Mouse (Mus musculus): ENCODE data around the gene Gm49711. TPM values are rescaled to one million over a fixed set of nuclear protein-coding genes. Genes with fewer than 3 reads are reported as not detected.
A peak's percentile ranks its signal among the peaks of the same experiment; 100 is the strongest.

The Gm49711 gene
- not detected for total RNA-seq (2021)
- long read RNA-seq, experiment 1, partial matches to known transcripts, result 0 of 3 reads
- long read RNA-seq, experiment 1, other reads (novel, unspliced or antisense), result 3 of 3 reads
- long read RNA-seq, experiment 2, partial matches to known transcripts, result 0 of 1 reads
- long read RNA-seq, experiment 2, other reads (novel, unspliced or antisense), result 1 of 1 reads

GRCm38 (mm10) chr16:92057852-92058643, at the start of gene Gm49711, which contains the start of the genes Mrps6 and Slc5a3:
Gene Gm49711 (plus strand): TSS chr16:92058316.
Gene Mrps6 (plus strand): TSS chr16:92058270.
Gene Slc5a3 (plus strand): TSS chr16:92058322.
- peak; percentile 80 to 89 for DNase-seq (ENCODE audit: low spot score in 2 of 2)

- no peak for DNase-seq (ENCODE audit: low spot score in 2 of 2)
These were observed 48.5 kb upstream of the Gm49711 start for GRCm38 (mm10) chr16:92009586-92009985.

DNA sequence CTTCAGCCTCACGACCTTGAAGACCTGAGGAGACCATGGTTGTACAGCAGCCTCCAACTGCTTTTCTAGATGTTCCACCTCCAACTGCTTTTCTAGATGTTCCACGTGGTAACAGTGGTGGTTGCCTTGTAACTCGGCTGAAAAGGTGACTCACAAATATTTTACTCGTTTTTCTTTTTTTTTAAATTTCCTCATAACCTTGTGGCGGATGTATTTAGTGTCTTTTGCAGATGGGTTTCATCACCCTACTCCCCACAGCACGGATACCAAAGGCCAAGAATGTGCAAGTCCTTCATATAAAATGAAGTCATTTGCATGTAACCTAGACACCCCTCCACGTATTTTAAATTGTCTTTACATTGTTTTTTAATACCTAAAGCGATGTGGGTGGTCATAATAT, 41.3 kb upstream of the Gm49711 start:
- no peak for DNase-seq (ENCODE audit: low spot score in 2 of 2)

DNA sequence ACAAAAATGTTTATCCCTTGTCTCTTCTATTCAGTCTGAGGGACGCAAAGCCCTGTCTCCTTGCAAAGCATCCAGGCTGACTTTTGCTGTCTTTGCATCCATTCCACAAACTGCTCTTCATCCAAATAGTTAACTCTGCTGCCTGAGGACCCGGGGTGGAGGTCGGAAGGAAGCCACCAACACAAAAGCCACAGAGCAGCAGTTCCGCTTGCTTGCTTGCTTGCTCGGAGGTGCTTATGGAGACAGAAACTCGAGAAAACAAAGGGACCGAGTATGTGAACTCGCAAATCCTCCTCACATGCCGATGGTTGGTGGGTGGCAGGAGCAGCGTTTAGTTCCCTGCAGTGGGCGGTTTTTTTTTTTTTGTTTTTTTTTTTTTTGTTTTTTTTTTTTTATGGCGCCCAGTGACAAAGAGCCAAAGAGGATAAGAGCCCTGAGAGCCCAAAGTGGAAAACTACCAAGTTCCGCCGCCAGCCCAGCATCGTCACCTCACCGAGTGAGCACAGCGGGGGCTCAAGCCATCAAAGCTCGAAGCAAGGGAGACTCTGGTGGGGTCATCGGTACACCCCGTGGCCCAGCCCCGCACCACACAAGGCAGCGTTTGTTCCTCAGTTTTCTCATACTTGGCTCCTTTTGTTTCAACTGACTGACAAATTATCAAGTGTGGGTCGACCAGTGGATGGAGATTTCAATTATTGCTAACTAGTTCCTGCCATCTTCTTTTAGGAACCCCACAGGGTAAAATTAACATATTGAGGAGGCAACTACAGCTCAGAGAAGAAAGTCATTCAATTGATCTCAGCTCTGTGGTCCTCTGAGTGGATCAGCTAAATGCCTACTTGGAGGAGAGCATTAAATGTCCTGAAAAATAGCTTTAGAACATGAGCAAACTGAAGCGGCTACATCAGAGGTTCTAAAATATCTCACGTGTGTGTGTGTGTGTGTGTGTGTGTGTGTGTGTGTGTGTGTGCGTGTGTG, 38.7 kb upstream of the Gm49711 start:
- DNase-seq (ENCODE audit: low spot score in 2 of 2), result peak; percentile 15 to 25

DNA sequence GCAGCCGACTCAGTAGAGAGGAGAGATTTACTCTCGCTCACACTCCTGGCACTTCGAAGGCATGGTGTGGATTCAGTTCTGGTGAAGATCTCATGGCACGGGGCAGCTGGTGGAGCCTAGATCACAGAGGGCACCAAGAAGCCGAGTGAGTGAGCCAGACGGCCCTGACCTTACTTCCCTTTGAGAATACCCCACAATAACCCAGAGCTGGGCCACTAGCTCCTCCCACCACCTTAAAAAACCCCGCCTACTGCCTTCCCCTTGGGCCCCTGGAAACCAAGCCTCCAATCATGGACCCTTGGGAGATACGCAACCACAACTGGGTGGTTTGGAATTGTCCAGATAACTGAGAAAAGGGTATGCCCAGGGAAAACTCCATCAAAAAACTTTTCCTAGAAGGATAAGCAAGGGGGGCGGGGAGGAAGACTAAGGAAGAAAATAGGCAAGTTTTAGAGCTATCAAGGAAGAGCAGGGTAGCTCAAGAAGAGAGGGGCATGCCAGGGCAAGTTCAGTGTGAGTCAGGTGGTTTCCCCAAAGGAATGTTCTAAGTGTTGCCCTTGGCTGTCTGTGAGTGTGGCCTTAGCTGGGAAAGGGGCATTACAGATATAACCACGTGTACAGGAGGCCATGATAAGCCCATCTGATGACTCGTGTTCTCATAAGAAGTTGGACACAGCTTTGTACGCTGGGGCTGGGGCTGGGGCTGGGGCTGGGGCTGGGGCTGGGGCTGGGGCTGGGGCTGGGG, 36.3 kb upstream of the Gm49711 start:
- no peak for DNase-seq (ENCODE audit: low spot score in 2 of 2)

- DNase-seq (ENCODE audit: low spot score in 2 of 2), result no peak
These were observed 35.4 kb upstream of the Gm49711 start for GRCm38 (mm10) chr16:92022494-92023283.

- no peak for DNase-seq (ENCODE audit: low spot score in 2 of 2)
These were observed 24.8 kb upstream of the Gm49711 start for GRCm38 (mm10) chr16:92033286-92033685.

DNA sequence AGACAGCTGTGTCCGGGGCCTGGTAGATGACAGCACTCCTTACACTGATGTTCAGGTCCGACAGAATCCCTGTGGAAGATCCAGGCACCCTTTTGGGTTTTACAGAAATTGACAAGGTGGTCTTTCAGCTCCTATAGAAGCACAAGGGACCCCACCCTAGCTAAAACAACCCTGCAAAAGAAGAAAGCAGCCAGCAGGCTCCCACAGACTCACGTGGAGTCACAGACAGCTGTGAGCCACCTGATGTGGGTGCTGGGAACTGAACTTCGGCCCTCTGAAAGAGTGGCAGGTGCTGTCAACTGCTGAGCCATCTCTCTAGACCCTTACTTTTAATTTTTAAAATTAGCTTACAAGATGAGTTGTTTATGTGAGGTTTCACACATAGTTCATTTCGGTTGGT, 23.4 kb upstream of the Gm49711 start:
- no peak for DNase-seq (ENCODE audit: low spot score in 2 of 2)

GRCm38 (mm10) chr16:92036701-92037100, 21.4 kb upstream of the Gm49711 start:
- DNase-seq (ENCODE audit: low spot score in 2 of 2), result no peak

GRCm38 (mm10) chr16:92037891-92038607, 20.1 kb upstream of the Gm49711 start:
- DNase-seq (ENCODE audit: low spot score in 2 of 2), result no peak

GRCm38 (mm10) chr16:92039421-92039820, 18.7 kb upstream of the Gm49711 start:
- DNase-seq (ENCODE audit: low spot score in 2 of 2), result no peak

DNA sequence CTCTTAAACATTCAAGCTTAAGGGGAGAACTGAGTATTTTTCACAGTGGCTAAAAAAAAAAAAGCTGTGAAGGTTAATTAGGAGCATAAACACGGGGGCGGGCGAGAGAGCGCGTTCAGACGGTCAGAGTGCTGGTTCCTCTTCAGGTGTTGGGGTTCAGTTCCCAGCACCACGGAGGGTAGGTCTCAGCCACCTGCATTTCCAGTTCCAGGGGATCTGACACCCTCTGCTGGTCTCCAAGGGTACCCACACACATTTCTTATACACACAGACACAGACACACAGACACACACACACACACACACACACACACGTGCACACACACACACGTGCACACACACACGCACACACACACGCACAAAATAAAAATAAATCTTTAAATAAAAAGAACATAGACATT, 18.1 kb upstream of the Gm49711 start:
- no peak for DNase-seq (ENCODE audit: low spot score in 2 of 2)

DNA sequence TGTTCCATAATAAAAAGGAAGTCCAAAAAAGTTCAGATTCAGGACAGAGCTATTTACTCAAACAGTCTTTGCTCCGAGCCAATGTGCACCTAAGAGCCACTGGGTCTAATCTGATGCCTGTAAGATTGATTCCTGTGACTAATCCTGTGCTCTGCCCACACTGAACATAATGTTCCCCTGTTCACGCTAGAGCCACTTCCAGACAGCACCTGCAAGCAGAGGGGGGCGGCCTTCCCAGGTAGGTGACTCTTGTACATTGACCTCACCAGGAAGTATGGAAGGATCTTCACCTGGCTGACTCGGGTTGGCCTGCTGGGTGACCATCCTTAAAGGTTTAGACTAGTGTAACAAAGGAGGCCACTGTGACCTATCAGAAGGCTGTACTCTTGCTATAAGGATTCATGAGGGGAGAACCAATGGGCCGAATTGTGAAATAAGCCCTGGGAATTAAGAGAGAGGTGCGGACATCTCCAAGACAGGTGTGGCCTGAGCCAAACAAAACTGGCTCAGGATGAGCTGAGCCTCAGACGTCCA, 6.3 kb upstream of the Gm49711 start:
- DNase-seq (ENCODE audit: low spot score in 2 of 2), result no peak

DNA sequence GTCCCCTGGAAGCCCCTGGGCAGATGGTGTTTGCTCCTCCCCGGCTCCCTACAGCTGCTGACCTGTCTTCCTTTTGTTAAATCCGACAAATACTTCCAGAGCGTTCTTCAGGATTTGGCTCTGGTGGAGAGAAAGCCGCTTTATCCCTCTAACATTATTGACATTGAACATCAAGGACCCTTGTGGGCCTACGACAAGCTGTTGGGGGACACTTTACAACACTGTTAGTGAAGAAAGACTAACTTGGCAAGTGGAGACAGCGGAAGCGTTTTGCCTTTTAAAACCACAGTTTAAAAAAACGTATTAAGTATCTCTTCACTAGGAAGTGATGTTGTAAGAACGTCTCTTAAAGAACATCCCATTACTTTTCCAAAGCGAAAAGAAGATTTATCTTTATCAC, 5.5 kb upstream of the Gm49711 start:
- no peak for DNase-seq (ENCODE audit: low spot score in 2 of 2)

- no peak for DNase-seq (ENCODE audit: low spot score in 2 of 2)
These were observed 1.4 kb upstream of the Gm49711 start for GRCm38 (mm10) chr16:92056711-92057110.

DNA sequence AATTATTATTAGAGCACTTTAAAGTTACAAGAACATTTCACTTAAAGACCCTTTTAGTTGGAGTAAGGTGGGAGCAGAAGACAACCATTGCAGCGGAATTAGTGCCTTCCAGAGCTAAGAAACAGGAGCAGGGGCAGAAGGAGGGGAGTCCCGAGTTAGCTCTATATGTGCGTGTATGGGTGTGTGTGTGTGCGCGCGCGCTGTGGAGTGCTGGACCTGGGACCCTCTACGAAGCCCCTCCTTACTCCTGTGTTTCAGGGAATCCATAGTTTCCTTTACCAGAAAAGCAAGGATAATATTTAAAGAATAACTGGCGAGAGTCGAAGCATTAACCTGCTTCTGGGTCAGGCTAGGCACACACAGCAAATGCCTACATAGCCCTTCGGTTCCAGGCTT, 662 bp upstream of the Gm49711 start:
- no peak for DNase-seq (ENCODE audit: low spot score in 2 of 2)

- peak; percentile 16 to 34 for DNase-seq (ENCODE audit: low spot score in 2 of 2)
These were observed 816 bp downstream of the Gm49711 start for GRCm38 (mm10) chr16:92058644-92059620.

DNA sequence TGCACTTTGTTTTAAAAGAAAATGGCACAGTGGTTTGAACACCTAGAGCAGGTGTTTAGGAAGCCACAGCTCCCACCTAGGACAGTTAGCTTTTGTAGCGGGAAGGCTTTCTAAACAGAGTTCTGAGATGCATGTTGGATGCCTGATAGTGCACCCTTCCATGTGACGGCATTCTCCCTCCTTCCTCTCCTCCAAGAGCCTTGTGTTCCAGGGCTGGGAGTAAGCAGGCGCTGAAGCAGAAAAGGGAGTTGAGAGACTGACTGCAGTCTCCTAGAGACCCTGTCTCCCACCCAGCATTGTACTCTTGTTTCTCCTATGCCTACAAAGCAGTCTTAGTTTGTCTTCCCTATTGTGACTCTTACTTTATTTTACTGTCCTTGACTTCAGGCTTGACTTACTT, 2.1 kb downstream of the Gm49711 start:
- no peak for DNase-seq (ENCODE audit: low spot score in 2 of 2)

Measured in left cerebral cortex, adult 18-20 months (tissue).